Mouse (Mus musculus): ENCODE data around the gene Tert.

Tert gene

DNA sequence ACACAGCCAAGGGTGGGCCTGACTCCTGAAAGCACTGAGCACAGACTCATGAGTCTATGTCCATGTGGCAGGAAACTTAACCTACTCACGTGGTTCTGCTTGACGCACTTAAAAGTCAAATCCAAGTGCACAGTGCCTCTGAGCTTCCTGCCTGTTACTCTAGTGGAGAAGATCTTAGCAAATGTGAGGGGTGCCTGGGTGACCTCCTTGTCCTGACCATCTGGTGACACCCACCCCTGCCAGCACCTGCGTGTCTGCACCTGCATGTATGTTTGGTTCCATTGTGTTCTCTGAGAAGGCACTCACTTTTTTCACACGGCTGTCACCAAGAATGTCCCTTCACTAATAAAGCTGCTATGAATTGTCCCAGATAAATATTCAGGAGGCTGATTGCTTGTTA is 14.6 kb downstream of the Tert start:
- no peak for TF ChIP-seq GATA4 (IDR thresholded peaks at IDR 0.05; ENCODE audit: insufficient replicate concordance, low read length)

DNA sequence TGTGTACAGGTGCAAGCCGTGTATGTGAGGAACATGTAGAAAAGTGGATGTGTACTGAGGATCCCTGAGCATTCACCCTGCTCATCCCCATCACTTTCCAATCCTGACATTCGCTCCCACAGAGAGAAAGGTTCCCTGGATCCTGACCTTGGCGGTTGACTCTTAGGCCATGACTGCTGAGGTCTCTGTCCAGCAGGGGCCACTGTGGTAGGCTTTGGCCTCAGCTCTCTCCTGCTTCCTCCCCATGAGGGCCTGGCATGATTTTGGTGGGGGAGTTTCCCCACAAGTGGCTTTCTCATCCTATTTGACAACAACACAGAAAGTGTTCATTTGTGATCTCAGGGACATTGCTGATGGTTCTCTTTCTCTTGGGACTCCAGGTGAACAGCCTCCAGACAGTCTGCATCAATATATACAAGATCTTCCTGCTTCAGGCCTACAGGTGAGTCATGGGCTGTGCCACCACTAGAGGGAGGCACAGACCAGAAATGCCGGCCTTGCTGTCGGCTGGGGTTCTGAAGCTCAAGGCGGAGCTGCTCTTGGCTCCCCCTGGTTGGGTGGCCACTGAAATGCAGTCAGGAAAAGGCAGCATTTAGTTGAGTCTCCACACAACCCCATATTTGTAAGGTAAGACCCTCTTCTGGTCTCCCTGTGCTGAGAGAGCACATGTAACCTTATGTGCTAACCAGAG is 19.8 kb downstream of the Tert start:
- no peak for TF ChIP-seq GATA4 (IDR thresholded peaks at IDR 0.05; ENCODE audit: insufficient replicate concordance, low read length)

DNA sequence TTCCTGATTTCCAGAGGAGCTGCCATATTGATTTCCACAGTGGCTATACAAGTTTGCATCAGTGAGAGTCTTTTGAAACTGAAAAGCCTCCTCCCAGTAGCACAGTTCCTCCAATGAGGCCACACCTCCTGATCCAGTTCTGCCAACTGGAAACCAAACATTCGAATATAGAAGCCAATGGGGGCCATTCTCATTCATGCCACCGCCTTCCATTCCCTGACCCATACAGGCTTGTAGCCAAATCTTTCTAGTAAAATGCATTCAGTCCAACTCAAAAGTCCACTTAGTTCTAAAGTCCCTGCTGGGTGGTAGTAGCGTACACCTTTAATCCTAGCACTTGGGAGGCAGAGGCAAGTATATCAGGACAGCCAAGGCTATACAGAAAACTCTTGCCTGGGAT is 26.6 kb downstream of the Tert start:
- no peak for TF ChIP-seq GATA4 (IDR thresholded peaks at IDR 0.05; ENCODE audit: insufficient replicate concordance, low read length)

DNA sequence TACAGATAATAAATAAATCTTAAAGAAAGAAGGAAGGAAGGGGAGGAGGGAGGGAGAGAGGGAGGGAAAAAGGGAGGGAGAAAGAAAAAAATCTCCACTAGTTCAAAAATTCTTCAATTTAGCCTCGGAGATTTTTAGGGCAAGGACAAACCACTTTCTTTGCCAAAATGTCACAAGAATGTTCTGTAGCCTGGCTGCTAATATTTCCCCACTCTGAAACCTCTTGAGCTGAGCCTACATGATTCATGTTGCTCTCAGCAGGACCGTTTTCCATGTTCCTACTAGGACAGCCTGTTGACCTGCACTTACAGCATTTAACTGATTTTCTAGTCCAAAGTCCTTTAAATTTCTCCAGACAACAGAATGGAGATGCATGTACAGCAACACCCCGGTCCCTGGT is 28.3 kb downstream of the Tert start:
- no peak for TF ChIP-seq GATA4 (IDR thresholded peaks at IDR 0.05; ENCODE audit: insufficient replicate concordance, low read length)

DNA sequence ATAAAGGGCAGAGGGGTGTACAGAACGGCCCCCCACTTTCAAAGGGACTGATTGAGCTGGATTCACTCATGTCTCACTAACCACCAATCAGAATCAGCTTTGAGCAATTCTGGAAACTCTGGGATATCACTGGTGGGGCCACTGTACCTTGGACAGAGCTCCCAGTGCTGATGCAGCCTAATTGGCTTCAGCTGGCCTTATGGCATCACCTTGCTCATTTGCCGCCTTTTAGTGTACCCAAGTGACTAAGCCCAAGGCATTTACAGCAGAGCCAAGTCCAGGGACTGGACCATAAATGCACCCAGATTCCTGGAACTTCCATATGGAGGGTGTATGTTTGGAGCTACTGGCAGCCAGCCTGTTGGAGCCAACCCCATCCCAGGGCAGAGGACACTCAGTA is 32.2 kb downstream of the Tert start:
- no peak for TF ChIP-seq GATA4 (IDR thresholded peaks at IDR 0.05; ENCODE audit: insufficient replicate concordance, low read length)

DNA sequence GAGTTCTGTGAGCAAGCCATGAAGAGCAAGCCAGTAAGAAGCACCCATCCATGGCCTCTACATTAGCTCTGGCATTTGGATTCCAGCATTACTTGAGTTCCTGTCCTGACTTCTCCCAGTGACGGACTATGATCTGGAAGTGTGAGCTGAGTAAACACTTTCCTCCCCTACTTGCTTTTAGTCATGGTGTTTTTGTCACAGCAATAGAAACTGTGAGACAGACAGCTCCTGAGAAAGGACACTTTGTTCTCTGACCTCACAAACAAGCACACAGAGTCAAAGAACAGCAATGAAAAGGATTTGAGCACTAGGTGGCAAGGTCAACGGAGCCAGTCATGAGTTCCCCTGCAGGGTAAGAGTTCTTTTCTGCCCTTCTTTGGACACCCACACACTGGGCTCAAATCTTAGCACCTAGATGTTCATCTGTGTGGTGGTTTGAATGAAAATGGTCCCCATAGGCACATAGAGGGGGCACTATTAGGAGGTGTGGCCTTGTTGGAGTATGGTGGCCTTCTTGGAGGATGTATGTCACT is 33.5 kb downstream of the Tert start:
- no peak for TF ChIP-seq GATA4 (IDR thresholded peaks at IDR 0.05; ENCODE audit: insufficient replicate concordance, low read length)

DNA sequence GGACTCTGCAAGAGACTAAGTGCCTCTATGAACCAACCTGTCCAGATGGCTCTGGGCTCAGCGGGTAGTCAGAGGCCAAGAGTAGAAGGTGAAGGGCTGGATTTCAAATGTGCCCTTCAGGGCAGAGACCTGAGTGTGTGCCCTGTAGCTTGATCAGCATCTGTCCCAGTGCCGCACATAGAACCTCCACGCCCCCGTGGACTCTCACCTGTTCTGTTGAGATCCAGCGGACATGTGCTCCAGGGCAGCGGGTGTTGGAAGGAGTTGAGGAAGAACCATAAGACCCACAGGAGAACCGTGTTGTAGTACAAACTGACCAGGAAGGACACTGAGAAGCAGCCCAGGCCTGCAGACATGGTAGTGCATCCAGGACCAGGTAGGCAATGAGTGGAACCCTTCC is 48.5 kb downstream of the Tert start:
- TF ChIP-seq GATA4 (IDR thresholded peaks at IDR 0.05; ENCODE audit: insufficient replicate concordance, low read length) = no peak

DNA sequence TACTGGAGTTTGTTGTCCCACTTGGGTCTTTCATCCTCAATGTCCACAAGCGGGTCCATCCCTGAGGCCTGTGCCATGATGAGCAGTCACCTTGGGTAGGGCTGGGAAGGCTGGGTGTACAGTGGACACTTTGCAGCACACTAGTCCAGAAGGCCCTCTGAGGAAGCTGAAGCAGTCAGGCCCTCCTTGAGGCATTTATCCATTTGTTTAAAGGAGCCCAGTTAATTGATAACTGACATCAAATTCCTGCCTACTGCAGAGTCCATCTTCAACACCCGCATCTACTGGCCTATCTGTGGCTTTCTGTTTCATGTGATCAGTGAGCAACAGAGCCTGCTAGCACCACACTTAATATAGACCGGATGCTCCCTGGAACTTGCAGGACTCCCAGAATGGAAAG is 51.1 kb downstream of the Tert start, which contains the start of gene Slc6a18:
Gene Slc6a18 (minus strand): TSS at position 171 of the 400 bp plus-strand sequence.
- no peak for TF ChIP-seq GATA4 (IDR thresholded peaks at IDR 0.05; ENCODE audit: insufficient replicate concordance, low read length)

DNA sequence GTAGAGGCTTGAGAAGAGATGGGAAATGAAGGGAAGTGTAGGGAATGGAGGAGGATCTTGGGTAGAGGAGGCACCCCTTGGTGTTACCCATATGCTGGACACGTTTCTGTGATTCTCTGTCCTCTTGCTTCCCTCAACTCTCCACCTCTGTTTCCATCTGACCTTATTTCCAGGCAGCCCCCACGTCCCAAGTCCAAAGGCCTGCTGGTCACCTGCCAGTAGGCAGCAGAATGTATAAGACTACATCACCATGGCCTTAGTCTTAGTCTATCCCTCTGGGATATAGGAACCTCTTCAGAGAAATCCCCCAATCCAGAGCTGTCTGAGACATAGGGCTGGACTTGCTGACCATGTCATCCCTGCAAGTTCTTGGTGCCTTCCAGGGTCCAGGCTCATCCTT is 52.6 kb downstream of the Tert start:
- no peak for TF ChIP-seq GATA4 (IDR thresholded peaks at IDR 0.05; ENCODE audit: insufficient replicate concordance, low read length)

DNA sequence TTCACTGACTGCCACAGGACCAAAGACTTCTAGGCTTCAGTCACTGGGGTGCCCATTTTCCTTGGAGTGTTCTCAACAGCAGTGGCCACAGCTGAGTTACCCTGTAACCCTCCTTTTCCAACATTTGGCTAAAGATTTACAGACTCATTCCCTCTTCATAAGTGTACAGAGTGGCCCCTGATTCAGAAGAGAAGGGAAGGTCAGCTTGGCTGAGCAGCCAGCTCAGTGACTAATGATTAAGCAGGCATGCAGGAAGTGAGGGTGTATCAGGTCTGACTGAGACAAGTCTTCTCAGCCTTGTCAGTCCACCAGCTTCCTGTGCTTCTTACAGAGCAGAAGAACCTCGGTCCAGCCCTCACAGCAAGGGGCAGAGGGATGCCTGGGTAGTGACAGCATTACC is 53.7 kb downstream of the Tert start:
- no peak for TF ChIP-seq GATA4 (IDR thresholded peaks at IDR 0.05; ENCODE audit: insufficient replicate concordance, low read length)

DNA sequence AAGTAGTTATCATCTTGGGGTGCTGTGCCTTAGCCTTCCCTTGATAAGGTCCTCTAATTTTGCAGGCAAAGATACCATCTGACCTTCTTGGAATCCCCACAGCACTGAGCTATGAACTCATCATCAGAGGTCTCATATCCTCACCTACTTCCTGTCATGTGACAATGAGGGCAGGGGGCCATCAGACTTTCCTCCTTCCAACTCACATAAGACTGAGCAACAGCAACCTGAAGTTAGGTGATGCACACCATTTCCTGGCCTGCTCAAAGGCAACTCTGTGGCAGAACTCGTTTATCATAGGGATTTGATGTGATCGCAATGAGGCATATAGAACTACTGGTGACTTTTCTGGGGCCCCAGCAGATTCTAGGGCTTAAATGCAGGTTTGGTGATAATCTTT is 55.5 kb downstream of the Tert start:
- no peak for TF ChIP-seq GATA4 (IDR thresholded peaks at IDR 0.05; ENCODE audit: insufficient replicate concordance, low read length)

DNA sequence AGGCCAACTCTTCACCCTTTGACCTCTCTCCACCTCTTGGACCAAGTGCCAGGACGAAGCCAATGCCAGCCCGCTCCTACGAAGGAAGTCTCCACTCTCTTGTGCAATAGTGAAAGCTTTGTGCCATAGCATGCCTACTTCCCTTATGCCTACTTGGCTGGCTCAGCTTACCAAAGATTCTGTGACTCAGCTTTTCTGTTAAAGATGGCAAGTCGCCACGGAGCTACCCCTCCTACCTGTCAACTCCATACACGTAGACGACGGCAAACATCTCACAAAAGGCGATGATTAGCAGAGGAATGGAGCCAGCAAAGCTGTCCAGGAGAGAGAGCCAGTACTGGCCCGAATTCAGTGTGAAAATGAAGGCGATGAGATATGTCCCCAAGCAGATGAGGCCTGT is 57.0 kb downstream of the Tert start:
- no peak for TF ChIP-seq GATA4 (IDR thresholded peaks at IDR 0.05; ENCODE audit: insufficient replicate concordance, low read length)

DNA sequence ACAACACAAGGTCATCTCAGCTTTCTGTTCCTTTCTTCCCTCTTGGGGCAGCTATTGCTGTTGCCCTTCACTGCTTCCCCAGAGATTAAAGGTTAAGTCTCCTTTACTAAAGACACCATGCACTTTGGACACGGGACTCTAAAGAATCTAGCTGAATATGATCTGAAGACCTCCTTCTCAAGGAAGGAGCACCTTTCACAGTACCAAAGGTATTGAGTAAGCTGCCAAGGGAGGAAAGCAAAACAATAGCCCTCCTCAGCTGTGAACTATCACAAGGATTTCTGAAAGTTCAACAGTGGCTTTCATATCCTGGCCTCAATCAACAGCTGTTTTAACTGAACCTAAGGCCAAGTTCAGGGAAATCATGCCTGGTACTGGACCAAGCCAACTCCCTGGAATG is 57.7 kb downstream of the Tert start:
- TF ChIP-seq GATA4 (IDR thresholded peaks at IDR 0.05; ENCODE audit: insufficient replicate concordance, low read length) = no peak

DNA sequence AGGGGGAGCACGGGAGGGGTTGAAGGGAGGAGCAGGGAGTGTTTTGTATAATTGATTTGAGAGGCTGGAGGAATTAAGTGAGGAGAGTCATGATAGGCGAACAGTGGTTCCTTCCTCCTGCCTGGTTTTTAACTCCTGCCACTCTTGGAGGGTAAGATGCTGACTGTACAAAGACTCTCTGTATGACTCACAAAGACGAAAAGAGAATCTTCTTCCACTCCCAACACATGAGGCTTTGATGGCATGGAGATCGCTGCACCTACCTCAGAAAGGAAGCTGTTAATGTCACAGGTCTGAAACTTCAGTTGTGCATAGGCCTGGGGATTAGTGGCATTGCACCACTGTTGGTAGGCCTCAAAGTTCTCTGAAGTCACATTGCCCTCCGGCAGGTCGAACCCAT is 58.8 kb downstream of the Tert start:
- TF ChIP-seq GATA4 (IDR thresholded peaks at IDR 0.05; ENCODE audit: insufficient replicate concordance, low read length) = no peak

DNA sequence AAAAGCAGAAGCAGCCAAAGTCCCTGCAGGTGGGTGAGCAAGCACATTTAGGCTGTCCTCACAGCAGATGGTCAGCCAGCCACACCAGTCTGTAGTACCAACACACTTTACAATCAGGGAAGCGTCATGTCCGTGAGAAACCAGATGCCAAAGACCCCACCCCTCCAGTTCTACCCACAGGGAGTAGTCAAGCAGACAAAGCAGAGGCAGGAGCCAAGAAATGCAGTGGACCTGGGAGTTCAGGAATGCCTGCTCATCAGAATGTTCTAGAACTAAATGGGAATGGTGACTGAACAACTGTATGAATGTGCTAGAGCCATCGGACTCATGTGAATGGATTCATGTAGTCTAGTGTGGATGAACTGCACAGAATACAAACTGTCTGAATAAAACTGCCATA is 60.9 kb downstream of the Tert start:
- TF ChIP-seq GATA4 (IDR thresholded peaks at IDR 0.05; ENCODE audit: insufficient replicate concordance, low read length) = no peak

DNA sequence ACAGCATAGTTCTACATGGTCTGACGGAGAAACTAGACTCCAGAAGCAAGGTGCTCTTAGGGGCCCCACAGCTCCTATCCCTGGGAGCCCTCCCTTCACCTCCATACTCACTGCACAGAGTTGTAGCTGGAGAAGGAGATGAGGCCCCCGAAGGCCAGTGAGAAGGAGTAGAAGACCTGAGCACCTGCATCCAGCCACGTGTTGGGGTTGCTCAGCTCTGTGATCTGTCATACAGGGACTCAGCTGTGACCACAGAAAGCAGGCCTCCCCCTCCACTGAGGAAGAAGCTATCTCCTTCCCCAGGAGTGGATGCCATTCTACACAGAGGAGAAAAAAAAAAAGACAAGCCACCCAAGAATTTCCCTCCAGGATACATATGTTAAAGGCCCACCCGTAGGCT is 62.2 kb downstream of the Tert start:
- no peak for TF ChIP-seq GATA4 (IDR thresholded peaks at IDR 0.05; ENCODE audit: insufficient replicate concordance, low read length)

DNA sequence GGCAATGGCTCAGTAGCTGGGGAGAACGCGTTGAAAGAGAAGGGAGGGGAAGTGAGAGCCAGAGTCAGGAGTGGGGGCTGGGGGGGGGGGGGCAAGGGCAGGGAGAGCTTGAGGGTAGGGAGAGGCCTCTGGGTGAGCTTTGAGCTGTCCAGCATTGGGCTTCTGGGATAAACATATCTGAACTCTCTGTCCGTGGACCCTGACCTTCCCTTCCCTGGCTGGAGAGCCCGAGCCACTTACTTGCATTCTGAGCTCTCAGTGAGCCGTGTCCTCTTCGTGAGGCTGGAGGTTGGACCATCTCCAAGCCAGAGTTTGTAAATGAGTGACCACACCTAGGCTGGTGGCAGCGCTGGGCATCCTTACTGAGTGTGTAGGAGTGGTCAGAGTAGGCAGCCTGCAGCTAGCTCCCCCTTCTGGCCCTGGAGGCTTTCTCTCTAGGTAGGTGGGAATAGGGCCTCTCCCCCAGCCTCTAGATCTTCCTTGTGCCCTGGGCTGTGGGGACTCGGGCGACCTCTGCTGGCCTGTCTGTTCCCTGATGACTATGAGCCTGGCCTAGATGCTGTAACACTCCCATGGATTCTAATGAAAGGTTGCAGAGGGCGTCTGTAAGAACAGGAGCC is 65.6 kb downstream of the Tert start:
- no peak for TF ChIP-seq GATA4 (IDR thresholded peaks at IDR 0.05; ENCODE audit: insufficient replicate concordance, low read length)

Measured in liver, adult (tissue).